In the genomic region with DNA sequence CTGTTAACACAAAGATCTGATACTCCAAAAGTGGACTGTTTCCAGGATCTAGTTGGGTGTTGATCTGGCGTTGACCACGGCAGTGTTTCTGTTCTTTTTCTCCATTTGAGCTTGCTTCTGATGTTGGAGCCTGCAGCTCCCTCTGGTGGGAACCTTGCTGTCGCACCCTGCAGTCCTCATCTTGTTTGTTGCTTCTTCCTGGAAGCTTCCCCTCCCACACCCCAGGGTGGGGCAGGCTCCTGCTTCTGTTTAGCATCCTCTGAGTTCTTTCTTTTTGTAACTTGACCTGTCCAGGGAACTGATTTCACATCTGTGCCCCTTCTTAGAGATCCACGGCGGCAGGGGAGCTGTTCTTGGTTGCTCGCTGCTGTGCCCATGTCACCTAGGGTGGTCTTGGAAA, we compare ENCODE assay signal across 8 mouse cellular contexts. TPM values are rescaled to one million over a fixed set of nuclear protein-coding genes. Genes with fewer than 3 reads are reported as not detected.
DNase-seq lines count a peak whose midpoint lies in the region; ATAC-seq lines count a peak whose summit lies in the region.

No protein-coding gene starts in this region.

- H3K27me3 ChIP-seq in midbrain, embryonic 10.5 days (ENCODE audit: low read depth, poor library complexity, severe bottlenecking) = no peaks in the 10 kb centered on the region
- no peaks in the 10 kb centered on the region for H3K27me3 ChIP-seq in midbrain, embryonic 16.5 days (ENCODE audit: control insufficient read depth, insufficient read depth, low read depth, low read length)
- H3K27me3 ChIP-seq in embryonic facial prominence, embryonic 11.5 days (ENCODE audit: control insufficient read depth, insufficient read depth, low read length) = no peaks in the 10 kb centered on the region
- no peaks in the 10 kb centered on the region for H3K27me3 ChIP-seq in limb, embryonic 11.5 days (ENCODE audit: control insufficient read depth, insufficient read depth, low read length)

- WGBS in midbrain, embryonic 10.5 days = 35% methylated on average over 6 of the region's 6 CpGs
- 25% methylated on average over 6 of the region's 6 CpGs for WGBS in midbrain, embryonic 16.5 days
- 25% methylated on average over 6 of the region's 6 CpGs for WGBS in embryonic facial prominence, embryonic 11.5 days
- WGBS in limb, embryonic 11.5 days = 29% methylated on average over 6 of the region's 6 CpGs

- no peak overlapping the region for H3K9ac ChIP-seq in midbrain, embryonic 16.5 days (ENCODE audit: low read depth, low read length)
- no peak overlapping the region for H3K9ac ChIP-seq in embryonic facial prominence, embryonic 11.5 days (replicated peaks; ENCODE audit: low read length)
- no peak overlapping the region for H3K9ac ChIP-seq in limb, embryonic 11.5 days (ENCODE audit: low read length)

- no peak overlapping the region for H3K4me3 ChIP-seq in midbrain, embryonic 10.5 days
- no peak overlapping the region for H3K4me3 ChIP-seq in midbrain, embryonic 16.5 days (ENCODE audit: low read depth, low read length)
- no peak overlapping the region for H3K4me3 ChIP-seq in embryonic facial prominence, embryonic 11.5 days (ENCODE audit: low read depth, low read length)
- H3K4me3 ChIP-seq in limb, embryonic 11.5 days (ENCODE audit: low read depth, low read length) = no peak overlapping the region

- DNase-seq in midbrain, embryonic 10.5 days (ENCODE audit: low spot score) = peak; percentile 25
- peak; percentile 22 for DNase-seq in adipocyte (ENCODE audit: low spot score)
- DNase-seq in embryonic facial prominence, embryonic 11.5 days (ENCODE audit: low spot score) = peak; percentile 35
- peak; percentile 73 for DNase-seq in kidney, adult 9 months
- peak; percentile 51 for DNase-seq in limb, embryonic 11.5 days (ENCODE audit: low spot score)
- DNase-seq in retina, postnatal 7 days (ENCODE audit: low read depth, low spot score) = peak; percentile 4
- peak; percentile 47 for DNase-seq in urinary bladder, postnatal 25 days (ENCODE audit: low spot score)

- H3K36me3 ChIP-seq in midbrain, embryonic 10.5 days = no peaks in the 10 kb centered on the region
- H3K36me3 ChIP-seq in midbrain, embryonic 16.5 days (ENCODE audit: control insufficient read depth, insufficient read depth, low read length) = no peaks in the 10 kb centered on the region
- no peaks in the 10 kb centered on the region for H3K36me3 ChIP-seq in embryonic facial prominence, embryonic 11.5 days (replicated peaks; ENCODE audit: control insufficient read depth, insufficient read depth, low read depth, low read length)
- no peaks in the 10 kb centered on the region for H3K36me3 ChIP-seq in limb, embryonic 11.5 days (ENCODE audit: control insufficient read depth, insufficient read depth, low read length)

- H3K9me3 ChIP-seq in midbrain, embryonic 10.5 days (replicated peaks) = no peaks in the 10 kb centered on the region
- no peaks in the 10 kb centered on the region for H3K9me3 ChIP-seq in midbrain, embryonic 16.5 days (replicated peaks; ENCODE audit: control insufficient read depth, low read length, poor library complexity, severe bottlenecking)
- no peaks in the 10 kb centered on the region for H3K9me3 ChIP-seq in embryonic facial prominence, embryonic 11.5 days (replicated peaks; ENCODE audit: control insufficient read depth, low read length)
- no peaks in the 10 kb centered on the region for H3K9me3 ChIP-seq in limb, embryonic 11.5 days (ENCODE audit: control insufficient read depth, low read length)

- no peaks in the 10 kb centered on the region for H3K4me1 ChIP-seq in midbrain, embryonic 10.5 days
- no peaks in the 10 kb centered on the region for H3K4me1 ChIP-seq in midbrain, embryonic 16.5 days (ENCODE audit: control insufficient read depth, insufficient read depth, low read length)
- no peaks in the 10 kb centered on the region for H3K4me1 ChIP-seq in embryonic facial prominence, embryonic 11.5 days (ENCODE audit: control insufficient read depth, insufficient read depth, low read length)
- H3K4me1 ChIP-seq in limb, embryonic 11.5 days (ENCODE audit: control insufficient read depth, insufficient read depth, low read length) = no peaks in the 10 kb centered on the region

- no peak overlapping the region for H3K4me2 ChIP-seq in midbrain, embryonic 16.5 days (ENCODE audit: low read length)
- H3K4me2 ChIP-seq in embryonic facial prominence, embryonic 11.5 days (ENCODE audit: low read depth, low read length) = no peak overlapping the region
- H3K4me2 ChIP-seq in limb, embryonic 11.5 days (ENCODE audit: low read depth, severe bottlenecking) = no peak overlapping the region

- ATAC-seq in midbrain, embryonic 16.5 days = no peak
- 0 out of 2 replicates have a peak, but pooled peaks have one; percentile 48 for ATAC-seq in embryonic facial prominence, embryonic 11.5 days (replicated peaks; ENCODE audit: insufficient number of reproducible peaks, low FRiP score, low TSS enrichment, low read depth)
- no peak for ATAC-seq in limb, embryonic 11.5 days (ENCODE audit: insufficient number of reproducible peaks, low FRiP score, low TSS enrichment, low read depth)

- no peak overlapping the region for H3K27ac ChIP-seq in midbrain, embryonic 10.5 days (replicated peaks)
- H3K27ac ChIP-seq in midbrain, embryonic 16.5 days (ENCODE audit: low read length) = no peak overlapping the region
- no peak overlapping the region for H3K27ac ChIP-seq in embryonic facial prominence, embryonic 11.5 days (replicated peaks; ENCODE audit: low read depth, low read length)
- H3K27ac ChIP-seq in limb, embryonic 11.5 days (replicated peaks; ENCODE audit: low read depth, low read length) = no peak overlapping the region

RNA-seq across cellular contexts. Expression of gene Acpp, which starts 35.7 kb away (rescaled TPM):
- 0.16 TPM in 1 of 2 replicates, not detected in the other for polyA plus RNA-seq in midbrain, embryonic 10.5 days (2016; fragmentation: Nextera tagmentation; extraction: Ambion mirVana)
- polyA plus RNA-seq in midbrain, embryonic 16.5 days (2015; fragmentation: Nextera tagmentation; extraction: Ambion mirVana) = 0.34 and 0.55 TPM in 2 replicates
- polyA plus RNA-seq in embryonic facial prominence, embryonic 11.5 days (2014; fragmentation: Nextera tagmentation; extraction: Ambion mirVana) = 0.68 and 1.1 TPM in 2 replicates
- polyA plus RNA-seq in limb, embryonic 11.5 days (2014; fragmentation: Nextera tagmentation; extraction: Ambion mirVana) = 1.7 and 1.9 TPM in 2 replicates

Comparison
In these comparisons a context has a peak if more than half of its experiments do, and no peak if none do; other contexts are left out.
1. DNase-seq: peak in every context shown above with its lines; median percentile 73 in kidney, adult 9 months; 51 in limb, embryonic 11.5 days; 47 in urinary bladder, postnatal 25 days; 35 in embryonic facial prominence, embryonic 11.5 days; 25 in midbrain, embryonic 10.5 days; 22 in adipocyte; 4 in retina, postnatal 7 days.